Mouse (Mus musculus) intestine, embryonic 16.5 days (tissue): ENCODE measurements around the gene Neurod1. TPM values are rescaled to one million over a fixed set of nuclear protein-coding genes. Genes with fewer than 3 reads are reported as not detected.
A peak's percentile ranks its signal among the peaks of the same experiment; 100 is the strongest.

ENCODE experiments used
- ATAC-seq: fragments of 200-750 bp; cut with Nextera tagmentation; 2 replicates; pipeline ENCODE4 v1.8.0; 2017; ENCODE audit warnings: moderate TSS enrichment, moderate library complexity
- H3K27ac ChIP-seq: fragments of 300-500 bp; sonication (generic); 2 replicates; pipeline ENCODE4 v1.5.1; 2014; ENCODE audit warnings: mild to moderate bottlenecking, low read length
- H3K27me3 ChIP-seq: fragments of 300-500 bp; sonication (generic); replicated peaks from 2 replicates; pipeline ENCODE4 v1.6.1; 2014; ENCODE audit warnings: low read length, control low read depth, mixed read lengths; ENCODE audit not compliant: control insufficient read depth, insufficient read depth
- H3K36me3 ChIP-seq: fragments of 300-500 bp; sonication (generic); 2 replicates; pipeline ENCODE4 v1.6.1; 2014; ENCODE audit warnings: low read length, control low read depth; ENCODE audit not compliant: control insufficient read depth, insufficient read depth
- H3K4me1 ChIP-seq: fragments of 300-500 bp; sonication (generic); 2 replicates; pipeline ENCODE4 v1.6.1; 2014; ENCODE audit warnings: low read length, control low read depth, mixed read lengths; ENCODE audit not compliant: control insufficient read depth, insufficient read depth
- H3K4me2 ChIP-seq: fragments of 300-500 bp; sonication (generic); 2 replicates; pipeline ENCODE4 v1.6.1; 2014; ENCODE audit warnings: low read depth, low read length, control low read depth
- H3K4me3 ChIP-seq: fragments of 300-500 bp; sonication (generic); 2 replicates; pipeline ENCODE4 v1.5.1; 2014; ENCODE audit warnings: mild to moderate bottlenecking, low read length
- H3K9ac ChIP-seq: fragments of 300-500 bp; sonication (generic); 2 replicates; pipeline ENCODE4 v1.6.1; 2014; ENCODE audit warnings: low read depth, low read length
- H3K9me3 ChIP-seq: fragments of 300-500 bp; sonication (generic); 2 replicates; pipeline ENCODE4 v1.6.1; 2016; ENCODE audit warnings: low read length, control low read depth; ENCODE audit not compliant: control insufficient read depth
- WGBS: fragments of 180-500 bp; shearing (Covaris S2); extraction: QIAGEN DNeasy Blood & Tissue Kit; methylation state at CpG from one replicate; pipeline ENCODE4 v1.1.7; 2014; 5-methylcytosine and 5-hydroxymethylcytosine counted together
- polyA plus RNA-seq: library from polyadenylated mRNA; unstranded; fragments of >200 nt; fragmentation: Nextera tagmentation; extraction: Ambion mirVana; gene quantifications from 2 replicates; pipeline ENCODE4 v1.2.1, GENCODE M21; 2015

The Neurod1 gene
- polyA plus RNA-seq, 1 experiment from 2014 or later: 3.2 TPM

GRCm38 (mm10) chr2:79428569-79429104 lies 27.9 kb downstream of the Neurod1 start:
- Histone ChIP-seq H3K27me3 (no peaks in the 10 kb centered on the region; the same call in 1 of the 2 replicates), H3K4me1 (peaks cover 7% of the 10 kb centered on the region), H3K4me2 (peak overlapping the region; percentile 97), H3K27ac (no peak overlapping the region), H3K9me3 (no peaks in the 10 kb centered on the region), H3K36me3 (no peaks in the 10 kb centered on the region), H3K4me3 (peak overlapping the region; percentile 54), H3K9ac (peak overlapping the region; percentile 58)
- 1% methylated on average over 35 of the region's 35 CpGs for WGBS
- ATAC-seq: 0 out of 2 replicates have a peak, but pooled peaks have one; percentile 26

- 36% methylated on average over 6 of the region's 6 CpGs for WGBS
- no peaks in the 10 kb centered on the region for H3K36me3 ChIP-seq
- peaks cover 7% of the 10 kb centered on the region for H3K4me1 ChIP-seq
- H3K27ac ChIP-seq: no peak overlapping the region
- H3K27me3 ChIP-seq: no peaks in the 10 kb centered on the region; the same call in 1 of the 2 replicates
- no peaks in the 10 kb centered on the region for H3K9me3 ChIP-seq
- H3K4me3 ChIP-seq: no peak overlapping the region
- H3K9ac ChIP-seq: no peak overlapping the region
- no peak for ATAC-seq
- H3K4me2 ChIP-seq: no peak overlapping the region
These were observed 28.5 kb downstream of the Neurod1 start for GRCm38 (mm10) chr2:79428022-79428421.

- Histone ChIP-seq H3K4me2 (no peak overlapping the region), H3K4me3 (no peak overlapping the region), H3K9me3 (no peaks in the 10 kb centered on the region), H3K4me1 (no peaks in the 10 kb centered on the region), H3K27ac (no peak overlapping the region), H3K36me3 (no peaks in the 10 kb centered on the region), H3K27me3 (no peaks in the 10 kb centered on the region), H3K9ac (no peak overlapping the region)
- ATAC-seq: no peak
- WGBS: 44% methylated on average over 6 of the region's 6 CpGs
These were observed 34.9 kb downstream of the Neurod1 start for GRCm38 (mm10) chr2:79421696-79422095.

GRCm38 (mm10) chr2:79414505-79414904 lies 42.0 kb downstream of the Neurod1 start:
- no peaks in the 10 kb centered on the region for H3K9me3 ChIP-seq
- WGBS: 92% methylated on average over 7 of the region's 7 CpGs
- no peaks in the 10 kb centered on the region for H3K36me3 ChIP-seq
- no peak for ATAC-seq
- no peak overlapping the region for H3K4me2 ChIP-seq
- no peaks in the 10 kb centered on the region for H3K27me3 ChIP-seq
- H3K4me1 ChIP-seq: no peaks in the 10 kb centered on the region
- no peak overlapping the region for H3K9ac ChIP-seq
- no peak overlapping the region for H3K27ac ChIP-seq
- no peak overlapping the region for H3K4me3 ChIP-seq

- H3K27me3 ChIP-seq: no peaks in the 10 kb centered on the region
- H3K9ac ChIP-seq: no peak overlapping the region
- 72% methylated on average over 3 of the region's 3 CpGs for WGBS
- H3K4me3 ChIP-seq: no peak overlapping the region
- ATAC-seq: no peak
- H3K36me3 ChIP-seq: no peaks in the 10 kb centered on the region
- no peak overlapping the region for H3K4me2 ChIP-seq
- H3K4me1 ChIP-seq: no peaks in the 10 kb centered on the region
- H3K9me3 ChIP-seq: no peaks in the 10 kb centered on the region
- H3K27ac ChIP-seq: no peak overlapping the region
These were observed 45.7 kb downstream of the Neurod1 start for GRCm38 (mm10) chr2:79410903-79411255.

- no peak overlapping the region for H3K4me2 ChIP-seq
- H3K4me1 ChIP-seq: no peaks in the 10 kb centered on the region
- no peaks in the 10 kb centered on the region for H3K36me3 ChIP-seq
- 48% methylated on average over 15 of the region's 15 CpGs for WGBS
- H3K9me3 ChIP-seq: no peaks in the 10 kb centered on the region
- H3K27me3 ChIP-seq: no peaks in the 10 kb centered on the region
- no peak; the same call in 1 of the 2 replicates for ATAC-seq
- no peak overlapping the region for H3K27ac ChIP-seq
- no peak overlapping the region for H3K9ac ChIP-seq
- H3K4me3 ChIP-seq: no peak overlapping the region
These were observed 46.2 kb downstream of the Neurod1 start for GRCm38 (mm10) chr2:79410247-79410902.

GRCm38 (mm10) chr2:79405661-79406405 lies 50.7 kb downstream of the Neurod1 start:
- ATAC-seq: no peak
- no peak overlapping the region for H3K4me2 ChIP-seq
- no peaks in the 10 kb centered on the region for H3K27me3 ChIP-seq
- H3K27ac ChIP-seq: no peak overlapping the region
- H3K4me3 ChIP-seq: no peak overlapping the region
- no peaks in the 10 kb centered on the region for H3K9me3 ChIP-seq
- 84% methylated on average over 5 of the region's 5 CpGs for WGBS
- no peaks in the 10 kb centered on the region for H3K36me3 ChIP-seq
- H3K9ac ChIP-seq: no peak overlapping the region
- H3K4me1 ChIP-seq: no peaks in the 10 kb centered on the region

Other genes with a start within 250 kb of the Neurod1 start
- 2.9 and 3.2 TPM in 2 replicates for gene Itga4, start 201.3 kb downstream of the Neurod1 start, polyA plus RNA-seq
- 0.94 and 1.1 TPM in 2 replicates for gene Cerkl, start within 50 bp of the Neurod1 start, polyA plus RNA-seq
- gene Itprid2, start 178.6 kb upstream of the Neurod1 start, polyA plus RNA-seq: 15.5 and 17.6 TPM in 2 replicates